Mouse (Mus musculus): ENCODE measurements at regions not wholly inside any gene's neighbourhood (a gene's known extent, or its start where the extent isn't known, plus 50 kb on each side); places are given as distances from the start of the nearest gene placed in this dataset.

GRCm38 (mm10) chrX:11798326-11798725 is 361.8 kb downstream of the Bcor start:
- peak; percentile 43 for DNase-seq (ENCODE audit: low spot score)

GRCm38 (mm10) chrX:11800400-11800941 is 359.7 kb downstream of the Bcor start:
- no peak for DNase-seq (ENCODE audit: low spot score)

GRCm38 (mm10) chrX:11801208-11801607 is 358.9 kb downstream of the Bcor start:
- DNase-seq (ENCODE audit: low spot score) = no peak

GRCm38 (mm10) chrX:11801621-11802020 is 358.5 kb downstream of the Bcor start:
- DNase-seq (ENCODE audit: low spot score) = no peak

- no peak for DNase-seq (ENCODE audit: low spot score)
These were observed 357.9 kb downstream of the Bcor start for GRCm38 (mm10) chrX:11802074-11802899.

- DNase-seq (ENCODE audit: low spot score) = no peak
These were observed 356.9 kb downstream of the Bcor start for GRCm38 (mm10) chrX:11803239-11803638.

- no peak for DNase-seq (ENCODE audit: low spot score)
These were observed 353.3 kb downstream of the Bcor start for GRCm38 (mm10) chrX:11806896-11807252.

- peak; percentile 18 for DNase-seq (ENCODE audit: low spot score)
These were observed 352.8 kb downstream of the Bcor start for GRCm38 (mm10) chrX:11807253-11807882.

- DNase-seq (ENCODE audit: low spot score) = no peak
These were observed 352.3 kb downstream of the Bcor start for GRCm38 (mm10) chrX:11807883-11808262.

GRCm38 (mm10) chrX:11808911-11809310 is 351.2 kb downstream of the Bcor start:
- no peak for DNase-seq (ENCODE audit: low spot score)

- DNase-seq (ENCODE audit: low spot score) = no peak
These were observed 345.3 kb downstream of the Bcor start for GRCm38 (mm10) chrX:11814861-11815260.

- DNase-seq (ENCODE audit: low spot score) = no peak
These were observed 344.3 kb downstream of the Bcor start for GRCm38 (mm10) chrX:11815864-11816263.

GRCm38 (mm10) chrX:11818634-11819033 is 341.5 kb downstream of the Bcor start:
- no peak for DNase-seq (ENCODE audit: low spot score)

GRCm38 (mm10) chrX:11821165-11821564 is 339.0 kb downstream of the Bcor start:
- peak; percentile 31 for DNase-seq (ENCODE audit: low spot score)

GRCm38 (mm10) chrX:11821880-11822768 is 338.0 kb downstream of the Bcor start:
- DNase-seq (ENCODE audit: low spot score) = no peak

- DNase-seq (ENCODE audit: low spot score) = no peak
These were observed 334.2 kb downstream of the Bcor start for GRCm38 (mm10) chrX:11825948-11826347.

GRCm38 (mm10) chrX:11826737-11827408 is 333.3 kb downstream of the Bcor start:
- no peak for DNase-seq (ENCODE audit: low spot score)

GRCm38 (mm10) chrX:11829411-11830002 is 330.6 kb downstream of the Bcor start:
- DNase-seq (ENCODE audit: low spot score) = no peak

- no peak for DNase-seq (ENCODE audit: low spot score)
These were observed 322.6 kb downstream of the Bcor start for GRCm38 (mm10) chrX:11837566-11837965.

GRCm38 (mm10) chrX:11839665-11840245 is 320.4 kb downstream of the Bcor start:
- no peak for DNase-seq (ENCODE audit: low spot score)

Measured in urinary bladder, postnatal 14 days (tissue).